In genomic region chr12:100289267-100290177, GRCm38 (mm10) we compare ENCODE assay signal across 9 mouse cellular contexts.
DNase-seq lines count a peak whose midpoint lies in the region; ATAC-seq lines count a peak whose summit lies in the region.
"Had no signal": no experiment of that assay in that cellular context is flagged by ENCODE, and none has a peak within 500 bp of the region (broad histone marks: within the 10 kb centered on the region; RNA-seq: fewer than 3 reads in every experiment).

No protein-coding gene starts in this region.

- peak; percentile 54 for DNase-seq in neural tube, embryonic 11.5 days (ENCODE audit: low spot score)
- DNase-seq in neural tube, embryonic 10.5 days (ENCODE audit: extremely low spot score, low spot score) = no peak
- peak; percentile 84 to 86 for DNase-seq in heart, postnatal 14 days
- peak; percentile 87 to 92 for DNase-seq in kidney, postnatal 36 days
- peak; percentile 83 for DNase-seq in lung, postnatal 14 days
- DNase-seq in right cerebral cortex, postnatal 4 days = peak; percentile 80
- DNase-seq in T-cell, adult 2 months (ENCODE audit: low spot score) = no peak

- no peak overlapping the region for H3K27ac ChIP-seq in neural tube, embryonic 11.5 days (ENCODE audit: low read depth, low read length)
- peak overlapping the region; percentile 76 for H3K27ac ChIP-seq in forebrain, embryonic 15.5 days (replicated peaks)

- H3K4me3 ChIP-seq in neural tube, embryonic 11.5 days (ENCODE audit: low read depth, low read length) = no peak overlapping the region
- no peak overlapping the region for H3K4me3 ChIP-seq in forebrain, embryonic 15.5 days

- no peaks in the 10 kb centered on the region for H3K9me3 ChIP-seq in neural tube, embryonic 11.5 days (ENCODE audit: control insufficient read depth, low read length)
- H3K9me3 ChIP-seq in forebrain, embryonic 15.5 days = no peaks in the 10 kb centered on the region

- H3K36me3 ChIP-seq in neural tube, embryonic 11.5 days (ENCODE audit: control insufficient read depth, insufficient read depth, low read length) = no peaks in the 10 kb centered on the region
- no peaks in the 10 kb centered on the region for H3K36me3 ChIP-seq in forebrain, embryonic 15.5 days

- H3K9ac ChIP-seq in neural tube, embryonic 11.5 days (ENCODE audit: low read length) = no peak overlapping the region
- H3K9ac ChIP-seq in forebrain, embryonic 15.5 days (replicated peaks) = no peak overlapping the region

- intact Hi-C loops in heart, postnatal 14 days (cut with DNase I) = loop anchor here (5.0 kb wide), 1 partner anchor 87 kb away; no protein-coding TSS in a partner anchor

- no peak overlapping the region for H3K4me2 ChIP-seq in neural tube, embryonic 11.5 days (ENCODE audit: low read depth)
- 0 out of 2 replicates have a peak overlapping the region, but pooled peaks have one; percentile 1 for H3K4me2 ChIP-seq in forebrain, embryonic 15.5 days (replicated peaks)

- no peaks in the 10 kb centered on the region for H3K27me3 ChIP-seq in neural tube, embryonic 11.5 days (ENCODE audit: control insufficient read depth, insufficient read depth, low read length)
- no peaks in the 10 kb centered on the region for H3K27me3 ChIP-seq in forebrain, embryonic 15.5 days
- H3K27me3 ChIP-seq: CH12.LX had no signal

- H3K4me1 ChIP-seq in neural tube, embryonic 11.5 days (ENCODE audit: control insufficient read depth, insufficient read depth, low read length) = peaks cover 9% of the 10 kb centered on the region; the same call in 1 of the 2 replicates
- peaks cover 35% of the 10 kb centered on the region for H3K4me1 ChIP-seq in forebrain, embryonic 15.5 days

- peak; percentile 66 for ATAC-seq in neural tube, embryonic 11.5 days (ENCODE audit: insufficient read depth, low FRiP score, low TSS enrichment)
- ATAC-seq in forebrain, embryonic 15.5 days (replicated peaks) = peak; percentile 63

- 44% methylated on average over 8 of the region's 8 CpGs for WGBS in neural tube, embryonic 11.5 days
- whole genome bisulfite sequencing in forebrain, embryonic 15.5 days = 17% methylated on average over 8 of the region's 8 CpGs

Comparison
In these comparisons a context has a peak if more than half of its experiments do, and no peak if none do; other contexts are left out.
1. DNase-seq: peak in neural tube, embryonic 11.5 days (single experiment), heart, postnatal 14 days (2 of 2), kidney, postnatal 36 days (2 of 2), lung, postnatal 14 days (single experiment) and right cerebral cortex, postnatal 4 days (single experiment); none in neural tube, embryonic 10.5 days (single experiment) and T-cell, adult 2 months (single experiment).